Mouse (Mus musculus): ENCODE measurements around the gene Slc11a2. TPM values are rescaled to one million over a fixed set of nuclear protein-coding genes. Genes with fewer than 3 reads are reported as not detected.

Gene Slc11a2
- total RNA-seq, 1 experiment from 2014 or later = 16.0 TPM

Other genes starting within 250 kb of the Slc11a2 start
- gene Atf1, start 197.3 kb downstream of the Slc11a2 start, total RNA-seq (2017) = 71.5 and 86.5 TPM in 2 replicates
- gene Tmprss12, start 144.2 kb downstream of the Slc11a2 start, total RNA-seq (2017) = not detected in 2 replicates
- 145 and 162 TPM in 2 replicates for gene Mettl7a1, start 120.9 kb downstream of the Slc11a2 start, total RNA-seq (2017)
- not detected in 2 replicates for gene Mettl7a3, start 90.1 kb downstream of the Slc11a2 start, total RNA-seq (2017)
- gene Methig1, start 71.9 kb downstream of the Slc11a2 start, total RNA-seq (2017) = not detected in 2 replicates
- not detected in 2 replicates for gene Mettl7a2, start 71.9 kb downstream of the Slc11a2 start, total RNA-seq (2017)
- not detected in 2 replicates for gene Higd1c, start 60.5 kb downstream of the Slc11a2 start, total RNA-seq (2017)
- gene Gm5475, start 2.9 kb downstream of the Slc11a2 start, total RNA-seq (2017) = not detected in 2 replicates
- 23.2 and 26.4 TPM in 2 replicates for gene Letmd1, start 44.0 kb upstream of the Slc11a2 start, total RNA-seq (2017)
- 3.8 and 5.0 TPM in 2 replicates for gene Csrnp2, start 70.4 kb upstream of the Slc11a2 start, total RNA-seq (2017)
- 10.9 and 12.4 TPM in 2 replicates for gene Tfcp2, start 126.9 kb upstream of the Slc11a2 start, total RNA-seq (2017)
- 1.6 and 3.4 TPM in 2 replicates for gene Pou6f1, start 174.9 kb upstream of the Slc11a2 start, total RNA-seq (2017)
- gene Dazap2, start 190.3 kb upstream of the Slc11a2 start, total RNA-seq (2017) = 164 and 199 TPM in 2 replicates
- gene Smagp, start 211.9 kb upstream of the Slc11a2 start, total RNA-seq (2017) = 1.6 and 4.0 TPM in 2 replicates
- gene Bin2, start 244.5 kb upstream of the Slc11a2 start, total RNA-seq (2017) = 213 and 221 TPM in 2 replicates

All from hematopoietic stem cell, adult 5-6 weeks (primary cell).